Mouse (Mus musculus): ENCODE results near the gene Carmil1.

Carmil1 gene

GRCm38 (mm10) chr13:24048611-24049010, 232.0 kb downstream of the Carmil1 start:
- DNase-seq (ENCODE audit: low spot score in 2 of 2), result no peak

DNA sequence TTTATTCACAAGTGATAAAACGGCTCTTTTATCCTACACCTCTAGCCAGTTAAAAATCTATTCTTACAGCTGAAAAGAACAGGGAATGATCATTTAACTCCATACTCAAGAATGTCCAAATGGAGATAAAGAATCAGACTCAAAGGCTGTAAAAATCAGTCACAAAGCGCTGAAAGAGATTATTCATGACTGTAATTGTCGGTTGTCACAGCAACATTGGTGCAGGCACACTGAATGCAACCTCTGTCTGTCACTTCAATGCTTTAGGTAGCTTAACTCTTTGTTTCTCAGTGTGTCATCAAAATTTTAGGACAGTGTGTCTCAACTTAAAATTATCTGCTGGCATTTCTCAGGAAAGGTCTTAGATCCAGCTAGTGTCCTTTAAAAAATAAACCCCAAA, 235.3 kb downstream of the Carmil1 start:
- no peak for DNase-seq (ENCODE audit: low spot score in 2 of 2)

DNA sequence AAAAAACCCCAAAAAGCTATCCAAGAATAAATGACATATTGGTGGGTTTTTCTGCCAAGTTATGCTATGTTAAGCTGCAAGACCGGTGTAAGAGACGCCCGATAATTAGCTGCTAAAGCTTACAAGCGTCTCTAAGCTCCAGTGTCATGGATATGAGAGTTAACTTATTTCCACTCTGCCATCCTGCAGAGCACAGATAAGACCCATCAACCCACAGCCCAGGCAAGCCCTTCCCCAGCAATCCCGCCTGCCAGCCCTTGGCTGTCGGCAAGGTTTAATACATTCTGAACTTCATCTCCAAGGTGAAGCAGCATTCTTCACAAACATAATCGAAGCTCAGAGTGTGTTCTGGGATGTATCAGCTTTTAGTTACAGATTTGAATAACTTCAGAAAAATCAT, 240.4 kb downstream of the Carmil1 start:
- DNase-seq (ENCODE audit: low spot score in 2 of 2), result no peak

- DNase-seq (ENCODE audit: low spot score in 2 of 2), result no peak
Observed at GRCm38 (mm10) chr13:24037502-24037901, 243.1 kb downstream of the Carmil1 start.

GRCm38 (mm10) chr13:24036150-24036549, 244.4 kb downstream of the Carmil1 start:
- DNase-seq (ENCODE audit: low spot score in 2 of 2), result no peak

DNA sequence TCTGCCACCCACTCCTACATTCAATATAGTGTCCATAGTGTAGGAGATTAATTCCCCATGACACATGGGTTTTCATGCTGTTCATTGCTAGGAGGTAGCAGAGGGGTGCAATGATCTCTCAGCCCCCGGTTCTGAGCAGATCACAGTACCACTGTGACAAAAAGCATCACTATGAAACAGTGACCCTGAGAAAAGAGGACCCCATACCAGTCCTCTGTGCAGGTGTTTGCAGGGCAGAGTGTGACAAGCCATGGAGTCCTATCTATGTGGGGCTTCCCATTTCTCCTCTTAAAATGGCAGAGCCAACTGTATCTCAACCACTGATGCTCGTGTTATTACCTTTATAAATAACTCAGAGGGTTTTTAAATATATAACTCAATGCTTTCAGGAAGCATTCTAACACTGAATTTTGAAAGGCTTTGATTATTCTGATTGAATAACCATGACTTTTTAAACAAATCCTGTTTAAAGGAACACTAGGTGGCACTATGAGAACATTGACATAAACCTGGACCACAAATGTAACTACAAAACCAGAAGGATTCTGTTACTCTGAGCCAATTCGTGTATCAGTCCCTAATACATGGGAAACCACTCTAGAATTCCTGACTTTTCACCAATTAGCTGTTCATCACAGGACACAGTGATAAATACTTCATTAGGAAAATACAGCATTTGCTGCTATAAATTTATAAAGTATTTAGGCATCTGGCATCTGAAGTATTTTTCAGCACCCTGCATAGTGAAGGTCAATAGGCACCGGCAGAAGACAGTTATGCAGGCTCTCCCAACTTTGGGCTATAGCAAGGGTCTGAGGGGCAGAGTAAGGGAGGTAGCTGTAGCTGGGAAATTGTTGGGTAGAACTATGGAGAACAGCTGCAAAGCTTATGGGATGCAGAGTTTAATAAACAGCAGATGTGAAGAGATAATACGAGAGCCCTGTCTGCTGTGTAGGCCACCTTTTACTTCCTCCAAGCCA, 253.1 kb downstream of the Carmil1 start:
- DNase-seq (ENCODE audit: low spot score in 2 of 2), result no peak

GRCm38 (mm10) chr13:24018515-24018914, 262.1 kb downstream of the Carmil1 start:
- no peak for DNase-seq (ENCODE audit: low spot score in 2 of 2)

DNA sequence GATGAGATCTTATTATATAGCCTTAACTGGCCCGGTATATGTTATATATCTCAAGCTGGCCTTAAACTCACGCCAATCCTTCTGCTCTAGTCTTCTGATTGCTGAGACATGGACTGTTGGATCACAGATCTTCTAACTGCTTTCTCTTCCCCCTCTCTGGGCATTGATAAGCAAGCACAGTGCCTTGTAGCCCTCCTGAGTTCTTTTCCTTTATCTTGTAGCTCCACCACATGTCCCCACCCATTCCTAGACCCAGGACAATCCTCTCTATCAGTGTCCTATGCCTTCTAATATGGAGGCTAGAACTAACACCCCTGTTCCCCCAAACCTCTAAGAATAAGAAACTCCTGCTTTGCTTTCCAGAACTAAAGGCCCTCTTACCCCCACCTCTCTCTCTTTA, 275.1 kb downstream of the Carmil1 start:
- DNase-seq (ENCODE audit: low spot score in 2 of 2), result no peak

GRCm38 (mm10) chr13:24001797-24002196, 278.8 kb downstream of the Carmil1 start:
- DNase-seq (ENCODE audit: low spot score in 2 of 2), result no peak

DNA sequence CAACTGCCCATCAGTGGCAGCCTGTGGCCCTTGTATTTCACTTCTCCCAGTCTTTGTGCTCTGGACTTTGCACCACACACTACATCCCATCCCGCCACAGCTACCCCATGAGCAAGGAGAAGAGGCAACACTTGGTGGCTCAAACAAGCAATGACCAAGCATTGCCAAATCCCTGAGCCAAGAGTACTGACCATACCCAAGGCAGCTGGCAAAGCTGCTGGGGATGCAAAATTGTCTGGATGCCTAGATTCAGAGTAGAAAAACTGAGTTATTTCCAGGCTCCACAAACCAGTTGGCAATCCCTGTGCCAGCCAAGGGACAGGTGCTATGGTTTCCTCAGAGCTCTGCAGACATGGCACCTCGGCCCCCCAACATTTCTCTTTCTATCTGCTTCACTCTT, 279.5 kb downstream of the Carmil1 start:
- no peak for DNase-seq (ENCODE audit: low spot score in 2 of 2)

DNA sequence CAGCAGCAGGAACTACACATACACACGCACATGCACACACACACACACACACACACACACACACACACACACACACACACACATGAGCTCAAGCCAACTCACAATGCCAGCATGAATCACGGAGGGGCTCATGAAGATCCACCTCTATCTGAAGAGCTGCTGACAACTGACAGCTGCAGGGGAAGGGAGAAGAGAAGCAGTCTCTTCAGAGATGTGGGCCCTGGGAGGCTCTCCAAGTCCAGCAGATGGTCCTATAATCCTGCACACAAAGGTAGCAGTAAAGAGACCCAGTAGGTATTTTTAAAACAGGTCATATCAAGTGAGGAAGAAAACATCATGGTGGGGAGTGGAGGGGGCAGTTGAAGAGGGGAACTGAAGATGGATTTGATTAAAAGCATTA, 281.8 kb downstream of the Carmil1 start:
- DNase-seq (ENCODE audit: low spot score in 2 of 2), result no peak

DNA sequence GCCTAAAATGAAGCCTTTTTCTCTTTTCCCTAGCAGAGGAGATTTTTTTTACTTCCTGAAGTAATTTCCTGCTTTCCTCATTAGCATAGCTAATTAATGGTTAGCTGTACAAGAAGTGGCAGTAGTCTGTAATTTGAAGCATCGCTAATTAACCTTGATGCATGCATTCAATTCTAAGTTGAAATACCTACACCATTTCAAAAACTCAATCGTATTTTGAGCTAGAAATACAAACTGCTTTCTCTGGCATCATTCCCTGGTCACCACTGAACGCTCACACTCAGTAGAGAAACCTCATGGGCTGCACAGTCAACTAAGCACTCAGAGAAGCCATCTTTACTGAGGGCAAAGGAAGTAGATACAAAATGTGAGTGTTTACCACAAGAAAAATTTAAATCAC, 285.8 kb downstream of the Carmil1 start:
- DNase-seq (ENCODE audit: low spot score in 2 of 2), result no peak

DNA sequence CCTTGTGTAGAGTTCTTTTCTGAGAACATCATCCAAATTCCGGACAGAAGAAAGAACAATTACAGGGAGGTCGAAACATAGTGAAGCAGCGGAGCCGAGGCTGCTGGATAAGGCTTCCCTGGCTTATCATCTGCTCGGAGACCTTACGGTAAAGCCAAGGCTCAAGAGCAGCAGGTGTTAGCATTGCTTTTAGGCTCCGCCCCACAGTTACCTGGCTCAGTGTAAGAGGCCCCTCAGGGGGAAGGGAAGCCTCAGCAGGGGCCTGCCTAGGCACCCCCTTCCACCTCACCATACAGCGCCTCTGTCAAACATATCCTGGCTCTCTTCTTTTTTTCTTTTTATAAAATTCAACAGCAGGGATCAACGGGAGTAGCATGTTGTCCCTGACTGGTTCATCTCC, 286.6 kb downstream of the Carmil1 start:
- no peak for DNase-seq (ENCODE audit: low spot score in 2 of 2)

DNA sequence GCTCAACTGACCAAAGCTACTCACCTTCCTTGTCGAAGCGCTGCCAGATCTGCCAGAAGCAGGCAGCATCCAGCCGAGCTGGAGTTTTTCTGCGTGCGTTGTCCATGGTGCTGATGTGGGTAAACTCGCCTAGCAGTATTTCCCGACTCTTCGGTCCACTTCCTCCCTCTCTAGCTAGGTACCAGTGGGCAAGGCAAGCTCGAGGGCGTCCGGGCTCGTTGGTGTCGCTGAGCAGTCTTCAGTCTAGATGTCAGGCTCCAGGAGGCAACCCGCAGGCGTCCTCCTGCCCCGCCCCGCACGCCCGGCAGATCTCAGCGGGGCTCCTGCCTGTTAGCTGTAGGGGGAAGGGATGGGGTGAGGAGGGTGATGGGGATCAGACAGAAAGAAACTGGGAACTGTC, 289.7 kb downstream of the Carmil1 start, which contains the start of gene Scgn:
Scgn (minus strand) TSS at position 287 of the 400 bp plus-strand sequence.
- peak; percentile 25 to 78 for DNase-seq (ENCODE audit: low spot score in 2 of 2)

DNA sequence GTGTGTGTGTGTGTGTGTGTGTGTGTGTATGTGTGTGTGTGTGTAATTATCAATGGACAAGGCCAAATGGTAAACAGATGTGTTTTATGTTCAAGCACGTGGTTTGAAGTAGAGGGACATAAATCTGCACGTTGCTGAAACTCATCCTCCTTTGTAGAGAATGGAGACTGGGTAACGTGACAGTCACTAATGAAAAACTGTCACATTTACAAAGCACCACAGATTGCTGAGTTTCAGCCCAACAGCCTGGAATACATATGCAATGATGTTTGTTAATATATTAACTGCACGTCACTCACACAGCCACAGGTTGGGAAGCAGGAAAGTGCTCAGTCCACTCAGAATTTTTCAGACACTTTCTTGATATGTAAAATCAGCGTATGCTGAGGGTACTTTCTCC, 290.1 kb downstream of the Carmil1 start:
- DNase-seq (ENCODE audit: low spot score in 2 of 2), result no peak

DNA sequence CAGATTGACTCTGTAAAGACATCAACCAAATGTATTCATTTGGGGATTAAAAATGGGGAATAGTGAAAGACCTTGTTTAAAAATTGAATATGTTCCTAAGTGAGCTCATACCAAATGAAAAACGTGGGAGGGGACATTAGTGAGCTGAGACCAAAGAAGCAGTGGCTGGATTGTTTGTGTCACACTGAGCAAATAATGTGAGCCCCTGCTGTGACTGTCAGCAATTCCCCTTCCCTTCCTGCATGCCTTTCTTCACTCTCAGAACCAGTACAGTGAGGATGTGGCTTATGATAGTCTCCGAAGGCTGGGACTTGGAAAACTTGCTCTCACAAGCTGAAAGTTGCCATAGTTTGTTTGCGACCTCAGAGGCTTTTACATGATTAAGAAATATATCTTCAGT, 295.5 kb downstream of the Carmil1 start:
- DNase-seq (ENCODE audit: low spot score in 2 of 2), result no peak

DNA sequence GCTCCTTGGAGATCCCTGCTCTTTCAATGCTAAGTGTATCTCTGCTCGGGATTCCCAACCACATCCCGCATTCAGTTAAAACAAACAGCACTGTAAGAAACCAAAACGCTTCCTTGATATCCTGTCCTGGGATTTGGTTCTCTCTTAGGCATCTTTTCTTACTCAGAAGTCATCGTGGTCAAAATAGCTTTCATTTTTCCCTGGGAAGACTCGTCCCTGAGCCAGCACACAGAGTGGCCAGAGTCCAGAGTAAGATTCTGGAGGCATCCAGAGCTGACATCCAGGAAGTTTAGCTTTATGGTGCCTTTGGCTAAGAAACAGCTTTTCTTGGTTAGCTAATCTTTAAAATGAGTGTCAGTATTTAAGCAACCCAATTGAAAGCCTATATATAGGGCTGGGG, 308.3 kb downstream of the Carmil1 start:
- no peak for DNase-seq (ENCODE audit: low spot score in 2 of 2)

DNA sequence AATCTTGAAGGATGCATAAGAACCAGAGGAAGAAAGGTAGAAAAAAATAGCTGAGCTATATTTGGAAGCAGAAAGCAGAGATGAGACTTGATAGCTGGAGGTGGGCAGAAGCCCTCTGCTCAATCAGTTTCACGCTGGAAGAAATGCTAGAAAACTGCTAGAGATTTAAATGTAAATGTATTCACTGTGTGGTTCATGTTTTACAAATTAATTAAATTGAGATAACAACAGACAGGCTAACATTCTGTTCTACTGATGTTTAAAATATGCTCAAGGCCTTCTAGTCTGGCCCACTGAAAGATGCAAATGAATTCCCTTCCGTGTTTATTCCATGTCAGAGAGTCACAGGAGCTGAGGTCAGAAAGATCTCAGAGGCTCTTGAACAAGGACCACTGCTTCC, 308.7 kb downstream of the Carmil1 start:
- DNase-seq (ENCODE audit: low spot score in 2 of 2), result no peak

DNA sequence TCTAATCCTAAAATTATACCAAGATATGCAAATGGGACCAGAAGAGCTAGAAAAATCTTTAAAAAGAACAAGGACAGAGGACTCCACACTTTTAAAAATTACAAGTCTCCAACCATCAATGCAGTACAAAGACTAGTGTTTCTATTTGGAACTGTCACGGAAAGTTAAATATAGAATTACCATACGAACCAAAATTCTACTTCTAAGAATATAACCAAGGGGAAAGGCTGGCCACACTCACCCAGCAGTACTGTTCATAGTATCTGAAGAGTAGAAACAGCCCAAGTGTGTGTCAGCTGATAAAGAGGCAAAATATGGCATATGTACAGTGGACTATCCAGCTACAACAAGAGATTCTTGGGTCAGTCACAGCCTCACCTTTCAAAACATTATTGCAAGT, 315.7 kb downstream of the Carmil1 start:
- no peak for DNase-seq (ENCODE audit: low spot score in 2 of 2)
